Mouse (Mus musculus) lung, postnatal 14 days (tissue): Measurements from ENCODE around the gene Rps4x.
A peak's percentile ranks its signal among the peaks of the same experiment; 100 is the strongest.

Experiments used
- DNase-seq: peaks from one replicate; pipeline ENCODE4 v3.0.0; 2021

The Rps4x gene

GRCm38 (mm10) chrX:102188712-102189497 lies at the start of gene Rps4x:
Gene Rps4x (minus strand): TSS chrX:102189394.
- peak; percentile 82 for DNase-seq

- DNase-seq, result peak; percentile 55
Measured at GRCm38 (mm10) chrX:102219126-102219525, 29.9 kb upstream of the Rps4x start.

DNA sequence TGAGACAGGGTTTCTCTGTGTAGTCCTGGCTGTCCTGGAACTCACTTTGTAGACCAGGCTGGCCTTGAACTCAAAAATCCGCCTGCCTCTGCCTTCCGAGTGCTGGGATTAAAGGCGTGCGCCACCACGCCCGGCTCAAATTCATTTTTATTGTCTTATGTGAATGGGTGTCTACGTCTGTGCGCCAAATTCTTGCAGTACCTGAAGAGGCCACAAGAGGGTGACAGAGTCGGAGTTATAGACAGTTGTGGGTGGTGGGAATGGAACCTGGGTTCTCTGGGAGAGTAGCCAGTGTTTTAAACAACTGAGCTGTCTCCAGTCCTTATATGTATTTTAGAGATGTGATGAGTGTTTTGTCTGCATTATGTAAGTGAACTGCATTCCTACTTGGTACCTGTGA lies 26.2 kb upstream of the Rps4x start:
- DNase-seq, result peak; percentile 17

DNA sequence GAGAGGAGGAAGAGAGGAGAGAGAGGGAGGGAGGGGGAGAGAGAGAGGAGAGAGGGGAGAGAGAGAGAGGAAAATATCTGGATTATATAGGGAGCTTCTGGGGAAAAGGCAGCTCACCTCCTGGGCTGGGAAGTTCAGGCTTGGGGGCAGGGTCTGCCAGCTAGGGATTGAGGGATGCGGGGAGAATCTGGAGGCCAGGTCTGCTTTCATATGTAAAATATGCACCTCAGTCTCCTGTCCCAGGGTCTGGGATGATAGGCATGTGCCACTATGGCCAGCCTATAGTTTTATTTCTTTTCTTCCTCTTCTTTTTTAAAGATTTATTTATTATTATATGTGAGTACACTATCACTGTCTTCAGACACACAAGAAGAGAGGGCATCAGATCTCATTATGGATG lies 1.6 kb upstream of the Rps4x start:
- no peak for DNase-seq

DNA sequence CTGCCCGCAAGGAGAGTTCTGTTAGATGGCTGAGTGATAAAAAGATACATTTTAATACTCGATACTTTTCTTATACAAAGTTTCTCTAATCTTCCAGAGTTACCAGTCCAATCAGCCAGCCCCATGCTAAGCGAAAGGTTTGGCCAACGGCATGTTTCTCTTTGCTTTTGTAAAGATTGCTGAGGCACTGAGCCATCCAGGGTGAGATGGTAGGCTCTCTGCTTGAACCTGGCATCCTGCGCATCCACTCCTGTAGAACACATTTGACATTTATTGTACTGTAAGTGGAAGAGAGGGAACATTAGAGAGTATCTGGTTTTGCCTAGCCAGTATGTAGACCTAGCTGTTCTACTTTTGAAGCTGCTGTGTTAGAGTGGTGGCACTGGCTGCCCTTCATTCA lies 387 bp upstream of the Rps4x start:
- no peak for DNase-seq

DNA sequence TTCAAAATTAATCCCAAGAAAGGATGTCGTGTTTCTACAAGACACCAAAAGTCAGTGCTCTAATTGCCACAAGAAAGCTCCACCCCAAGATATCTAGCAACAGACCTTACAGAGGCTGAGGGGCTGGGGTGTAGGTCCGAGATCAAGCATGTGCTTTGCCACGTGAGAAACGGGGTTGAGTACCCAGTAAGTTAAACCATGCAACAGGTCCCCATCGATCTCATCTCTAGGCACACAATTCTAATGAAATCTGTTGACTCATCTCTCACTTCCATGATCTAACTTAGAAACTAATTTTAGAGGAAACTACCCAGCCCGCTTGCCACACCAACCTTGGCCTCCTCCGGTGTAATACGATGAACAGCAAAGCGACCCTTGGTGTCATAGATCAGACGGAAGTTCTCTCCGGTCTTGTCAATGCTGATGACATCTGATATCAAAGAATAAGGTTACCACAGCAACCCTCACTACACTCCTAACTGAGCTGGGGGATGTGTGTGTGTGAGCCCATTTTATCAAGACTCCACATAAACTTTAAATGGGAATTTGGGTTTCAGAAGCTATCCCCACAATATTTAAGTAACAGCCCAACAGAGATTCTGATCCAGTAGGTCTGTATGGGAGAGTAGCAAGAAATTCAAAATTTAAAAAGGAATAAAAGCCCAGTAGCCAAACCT lies 2.0 kb downstream of the Rps4x start:
- DNase-seq, result no peak

DNA sequence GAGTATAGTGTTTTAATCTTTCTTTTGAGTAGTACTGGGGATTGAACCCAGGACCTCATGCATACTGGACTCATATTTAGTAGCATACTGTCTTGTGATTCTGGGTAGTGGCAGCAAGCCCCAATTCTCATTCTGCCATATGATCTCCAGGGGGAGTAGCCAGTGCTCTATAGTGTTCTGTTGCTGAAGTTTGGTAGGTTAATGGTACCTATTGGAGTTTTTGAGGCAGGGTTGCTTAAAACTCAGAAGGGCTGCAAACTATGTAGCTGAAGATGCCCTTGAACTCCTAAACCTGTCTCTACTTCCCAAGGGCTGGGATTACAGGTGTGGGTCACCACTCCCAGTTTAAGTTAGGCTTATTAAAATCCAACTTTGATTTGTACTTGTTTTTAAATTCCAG lies 6.6 kb downstream of the Rps4x start:
- DNase-seq, result no peak

DNA sequence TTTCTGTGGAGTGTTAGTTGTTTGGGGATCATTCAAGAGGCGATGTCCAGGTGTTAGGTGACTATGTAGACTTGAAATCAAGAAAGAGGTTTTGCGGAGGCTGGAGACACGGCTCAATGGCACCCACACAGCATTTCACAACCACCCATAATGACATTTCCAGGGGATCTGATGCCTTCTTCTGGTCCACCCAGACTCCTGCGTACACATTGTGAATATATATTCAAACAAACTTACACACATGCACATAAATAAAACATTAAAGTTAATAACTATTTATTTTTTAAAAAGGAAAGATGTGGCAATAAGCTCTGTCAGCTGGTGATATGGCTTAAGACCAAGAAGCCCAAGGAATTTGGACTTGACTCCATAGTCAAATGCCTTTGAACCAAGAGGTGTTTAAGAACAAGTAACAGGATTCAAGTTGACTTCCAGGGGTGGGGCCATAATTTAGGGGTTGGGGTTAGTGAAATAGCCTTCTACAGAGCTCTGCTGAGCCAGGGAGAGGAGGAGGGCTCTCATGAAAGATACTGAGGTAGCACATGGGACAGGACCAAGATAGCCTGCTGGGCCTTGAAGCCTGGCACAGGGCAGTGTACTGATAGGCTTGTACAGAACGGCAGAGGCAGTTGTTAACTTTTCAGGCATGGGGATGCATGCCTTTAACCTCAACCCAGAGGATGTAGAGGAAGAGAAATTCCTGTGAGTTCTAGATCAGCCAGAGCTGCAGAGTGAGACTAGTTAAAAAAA lies 13.5 kb downstream of the Rps4x start:
- DNase-seq, result no peak

DNA sequence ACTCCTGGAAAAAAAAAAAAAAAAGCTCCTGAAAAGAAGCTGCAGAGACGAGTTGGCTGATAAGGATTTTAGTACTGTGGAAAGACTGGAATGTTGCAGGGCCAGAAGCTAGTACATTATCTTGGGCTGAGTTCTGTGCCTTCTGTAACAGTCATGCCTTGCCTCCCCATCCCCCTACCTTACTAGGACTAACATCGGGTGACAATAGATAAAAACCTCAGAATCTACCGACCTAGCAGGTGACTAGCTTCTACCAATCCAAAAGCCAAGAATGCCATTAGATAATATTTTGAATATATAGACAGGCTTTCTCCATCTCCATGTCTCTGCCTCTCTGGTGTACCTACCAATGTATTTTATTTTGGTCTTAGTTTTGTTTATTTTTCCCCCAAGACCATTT lies 18.3 kb downstream of the Rps4x start:
- DNase-seq, result no peak

GRCm38 (mm10) chrX:102170135-102170534 lies 19.1 kb downstream of the Rps4x start:
- DNase-seq, result no peak

DNA sequence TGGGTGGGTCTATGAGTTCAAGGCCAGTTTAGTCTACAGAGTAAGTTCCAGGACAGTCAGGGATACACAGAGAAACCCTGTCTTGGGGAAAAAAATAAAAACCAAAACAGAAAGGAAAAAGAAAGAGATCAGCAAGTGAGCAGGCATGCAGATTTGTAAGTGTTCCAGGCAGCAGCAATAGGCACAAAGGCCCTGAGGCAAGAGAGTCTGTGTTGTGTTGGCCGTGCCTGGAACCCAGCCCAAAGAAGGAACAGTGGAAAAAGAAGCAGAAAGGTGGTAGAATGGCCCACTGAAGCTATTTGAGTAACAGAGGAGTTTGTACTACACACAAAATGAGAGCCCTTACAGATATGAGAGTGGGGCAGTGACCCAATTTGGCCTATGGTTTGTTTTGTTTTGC lies 19.5 kb downstream of the Rps4x start:
- no peak for DNase-seq

DNA sequence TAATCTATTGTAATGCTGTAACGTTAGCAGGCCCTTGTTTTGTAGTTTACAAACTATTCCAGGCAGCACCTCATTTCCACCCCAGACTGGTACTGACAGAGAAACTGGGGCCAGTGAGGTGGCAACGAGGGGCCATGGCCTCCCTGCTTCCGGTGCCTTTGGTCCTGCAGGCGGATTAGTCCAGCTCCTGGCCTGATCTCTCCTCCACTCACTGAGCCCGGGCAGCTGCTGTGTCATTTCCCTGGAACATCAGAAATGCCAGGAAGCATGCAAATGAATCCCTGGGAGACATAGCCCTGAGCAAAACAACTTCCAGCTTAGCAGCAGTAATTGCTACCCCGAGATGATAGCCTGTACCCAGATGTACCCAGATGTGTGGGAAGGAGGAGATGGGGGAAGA lies 22.2 kb downstream of the Rps4x start:
- DNase-seq, result no peak

DNA sequence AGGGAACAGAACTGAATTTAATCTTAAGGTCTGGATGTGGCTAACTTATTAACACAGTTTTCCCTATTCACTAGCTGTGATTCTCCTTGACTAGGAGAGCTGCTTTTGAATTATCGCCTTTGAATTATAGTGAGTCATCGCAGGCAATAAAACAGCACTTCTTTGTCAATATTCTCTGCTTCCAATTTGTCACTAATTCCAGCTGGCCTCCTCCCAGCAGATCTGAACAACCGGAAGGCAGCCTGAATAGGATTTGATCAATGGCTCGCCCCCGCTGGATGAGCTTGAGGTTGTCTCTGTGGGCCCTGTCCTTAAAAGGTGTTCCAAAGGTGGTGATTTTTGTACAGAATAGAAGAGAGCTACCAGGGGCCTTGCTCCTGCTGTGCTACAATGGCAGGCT lies 22.7 kb downstream of the Rps4x start:
- DNase-seq, result no peak

- DNase-seq, result no peak
Measured at GRCm38 (mm10) chrX:102163529-102163928, 25.7 kb downstream of the Rps4x start.

DNA sequence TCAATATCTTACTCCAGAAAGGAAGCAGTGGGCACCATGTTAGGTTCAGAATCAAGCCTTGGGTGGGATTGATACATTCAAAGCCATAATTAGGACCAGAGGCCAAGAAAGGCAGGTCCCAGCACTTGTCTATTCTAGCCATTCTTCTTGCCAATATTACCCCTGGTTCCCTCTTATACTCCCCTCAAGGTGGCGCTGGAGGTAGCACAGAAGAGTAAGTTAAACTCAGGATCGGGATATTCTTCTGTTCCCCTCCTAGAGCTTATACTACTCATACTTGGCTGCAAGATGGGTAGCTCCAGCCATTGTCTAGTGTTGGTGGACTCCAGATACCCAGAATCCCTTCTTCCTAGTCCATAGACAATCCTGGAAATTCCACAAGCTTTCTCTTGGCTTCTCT lies 26.1 kb downstream of the Rps4x start:
- no peak for DNase-seq

DNA sequence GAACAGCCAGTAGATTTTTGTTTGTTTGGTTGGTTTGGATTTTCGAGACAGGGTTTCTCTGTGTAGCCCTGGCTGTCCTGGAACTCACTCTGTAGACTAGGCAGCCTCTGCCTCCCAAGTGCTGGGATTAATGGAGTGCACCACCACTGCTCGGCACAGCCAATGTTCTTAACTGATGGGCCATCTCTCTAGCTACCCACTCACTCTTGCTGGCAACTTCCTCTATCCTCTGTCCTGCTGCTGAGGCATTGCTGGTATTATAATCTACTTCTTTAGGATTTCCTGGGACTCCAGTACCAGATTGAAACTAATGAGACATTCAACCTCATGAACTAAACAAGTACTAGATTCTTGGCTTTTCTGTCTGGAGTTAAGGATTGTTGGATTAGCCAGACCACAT lies 28.7 kb downstream of the Rps4x start:
- DNase-seq, result no peak

DNA sequence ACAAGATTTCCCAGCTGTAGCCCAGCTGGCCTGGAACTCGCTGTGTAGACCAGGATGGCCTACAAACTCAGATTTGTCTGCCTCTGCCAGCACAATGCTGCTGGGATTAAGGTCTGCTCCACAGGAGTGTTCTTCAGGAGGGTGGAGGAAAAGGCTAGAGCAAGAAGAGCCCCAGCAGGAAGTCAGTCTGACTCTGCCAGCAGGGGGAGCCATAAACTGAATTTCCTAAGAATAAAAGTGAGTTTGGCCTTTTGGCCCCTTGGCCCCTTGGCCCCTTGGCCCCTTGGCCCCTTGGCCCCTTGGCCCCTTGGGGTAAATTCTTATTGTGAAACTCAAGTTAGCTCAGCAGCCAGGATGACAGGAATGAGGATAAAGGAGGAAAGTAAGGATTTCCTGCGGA lies 29.4 kb downstream of the Rps4x start:
- peak; percentile 44 for DNase-seq

GRCm38 (mm10) chrX:102157423-102157791 lies 31.8 kb downstream of the Rps4x start:
- no peak for DNase-seq

GRCm38 (mm10) chrX:102156618-102157422 lies 32.4 kb downstream of the Rps4x start, which contains the start of gene Ercc6l:
Gene Ercc6l (minus strand): TSS chrX:102157091.
- DNase-seq, result peak; percentile 90

- DNase-seq, result no peak
Measured at GRCm38 (mm10) chrX:102141157-102141556, 48.0 kb downstream of the Rps4x start.
